Mouse (Mus musculus) forebrain, embryonic 11.5 days (tissue): ENCODE measurements around the gene Tpst1. TPM values are rescaled to one million over a fixed set of nuclear protein-coding genes. Genes with fewer than 3 reads are reported as not detected.

Experiments
- ATAC-seq: fragments of 200-750 bp; cut with Nextera tagmentation; replicated peaks from 2 replicates; pipeline ENCODE4 v1.8.0; 2017; ENCODE audit warnings: moderate TSS enrichment; ENCODE audit not compliant: low FRiP score
- DNase-seq: peaks from one replicate; pipeline ENCODE4 v3.0.0-alpha.2; 2017; ENCODE audit warnings: low spot score
- H3K27ac ChIP-seq: fragments of 300-500 bp; sonication (generic); 2 replicates; pipeline ENCODE4 v1.5.1; 2014; ENCODE audit warnings: low read depth, low read length
- H3K27me3 ChIP-seq: fragments of 300-500 bp; sonication (generic); 2 replicates; pipeline ENCODE4 v1.6.1; 2014; ENCODE audit warnings: mild to moderate bottlenecking, low read length, mixed read lengths; ENCODE audit not compliant: control insufficient read depth, insufficient read depth
- H3K36me3 ChIP-seq: fragments of 300-500 bp; sonication (generic); 2 replicates; pipeline ENCODE4 v1.6.1; 2014; ENCODE audit warnings: mild to moderate bottlenecking, low read length, moderate library complexity, mixed read lengths; ENCODE audit not compliant: control insufficient read depth, insufficient read depth
- H3K4me1 ChIP-seq: fragments of 300-500 bp; sonication (generic); replicated peaks from 2 replicates; pipeline ENCODE4 v1.6.1; 2014; ENCODE audit warnings: low read length, mixed read lengths; ENCODE audit not compliant: control insufficient read depth, insufficient read depth
- H3K4me2 ChIP-seq: fragments of 300-500 bp; sonication (generic); 2 replicates; pipeline ENCODE4 v1.6.1; 2014; ENCODE audit warnings: low read depth, mild to moderate bottlenecking, low read length, moderate library complexity, mixed read lengths; ENCODE audit not compliant: severe bottlenecking
- H3K4me3 ChIP-seq: fragments of 300-500 bp; sonication (generic); 2 replicates; pipeline ENCODE4 v1.5.1; 2014; ENCODE audit warnings: low read depth, low read length
- H3K9ac ChIP-seq: fragments of 300-500 bp; sonication (generic); 2 replicates; pipeline ENCODE4 v1.6.1; 2014; ENCODE audit warnings: low read length
- H3K9me3 ChIP-seq: fragments of 300-500 bp; sonication (generic); 2 replicates; pipeline ENCODE4 v1.6.1; 2016; ENCODE audit warnings: low read length, mixed read lengths; ENCODE audit not compliant: control insufficient read depth
- WGBS: fragments of 180-500 bp; shearing (Covaris S2); extraction: QIAGEN DNeasy Blood & Tissue Kit; methylation state at CpG from one replicate; pipeline ENCODE4 v1.1.7; 2014; 5-methylcytosine and 5-hydroxymethylcytosine counted together
- polyA plus RNA-seq: library from polyadenylated mRNA; unstranded; fragments of >200 nt; fragmentation: Nextera tagmentation; extraction: Ambion mirVana; gene quantifications from 2 replicates; pipeline ENCODE4 v1.2.1, GENCODE M21; 2014

Gene Tpst1
- polyA plus RNA-seq, 1 experiment from 2014 or later = 60.8 TPM

GRCm38 (mm10) chr5:130048786-130049520 lies 24.2 kb upstream of the Tpst1 start:
- Histone ChIP-seq H3K27ac (no peak overlapping the region), H3K36me3 (peaks cover 6% of the 10 kb centered on the region; the same call in 1 of the 2 replicates), H3K9me3 (no peaks in the 10 kb centered on the region), H3K9ac (no peak overlapping the region), H3K4me3 (no peak overlapping the region), H3K4me2 (no peak overlapping the region), H3K4me1 (no peaks in the 10 kb centered on the region), H3K27me3 (no peaks in the 10 kb centered on the region)
- DNase-seq (no peak), ATAC-seq (no peak)
- 90% methylated on average over 15 of the region's 15 CpGs for WGBS

- ATAC-seq (no peak), DNase-seq (no peak)
- Histone ChIP-seq H3K27me3 (no peaks in the 10 kb centered on the region), H3K27ac (no peak overlapping the region), H3K4me2 (no peak overlapping the region), H3K9ac (no peak overlapping the region), H3K4me3 (no peak overlapping the region), H3K9me3 (no peaks in the 10 kb centered on the region), H3K4me1 (no peaks in the 10 kb centered on the region), H3K36me3 (peaks cover 6% of the 10 kb centered on the region; the same call in 1 of the 2 replicates)
- 74% methylated on average over 6 of the region's 6 CpGs for WGBS
Observed at GRCm38 (mm10) chr5:130050416-130050815, 22.7 kb upstream of the Tpst1 start.

- no peak overlapping the region for H3K4me2 ChIP-seq
- H3K4me1 ChIP-seq = no peaks in the 10 kb centered on the region
- no peaks in the 10 kb centered on the region for H3K27me3 ChIP-seq
- DNase-seq = no peak
- WGBS = 83% methylated on average over 15 of the region's 15 CpGs
- H3K36me3 ChIP-seq = peaks cover 6% of the 10 kb centered on the region; the same call in 1 of the 2 replicates
- H3K9me3 ChIP-seq = no peaks in the 10 kb centered on the region
- H3K4me3 ChIP-seq = no peak overlapping the region
- no peak overlapping the region for H3K27ac ChIP-seq
- ATAC-seq = no peak
- H3K9ac ChIP-seq = no peak overlapping the region
Observed at GRCm38 (mm10) chr5:130051073-130051860, 21.9 kb upstream of the Tpst1 start.

- 75% methylated on average over 5 of the region's 5 CpGs for WGBS
- ATAC-seq = no peak
- no peak overlapping the region for H3K27ac ChIP-seq
Observed at GRCm38 (mm10) chr5:130052510-130052909, 20.6 kb upstream of the Tpst1 start.

GRCm38 (mm10) chr5:130052955-130053354 lies 20.2 kb upstream of the Tpst1 start:
- ATAC-seq (no peak), DNase-seq (no peak)
- Histone ChIP-seq H3K27ac (no peak overlapping the region), H3K27me3 (no peaks in the 10 kb centered on the region), H3K9me3 (no peaks in the 10 kb centered on the region), H3K4me2 (no peak overlapping the region), H3K9ac (no peak overlapping the region), H3K4me1 (no peaks in the 10 kb centered on the region), H3K36me3 (no peaks in the 10 kb centered on the region), H3K4me3 (no peak overlapping the region)
- WGBS = 93% methylated on average over 6 of the region's 6 CpGs

More at GRCm38 (mm10) chr5:130052510-130052909, 20.6 kb upstream of the Tpst1 start:
- Histone ChIP-seq H3K36me3 (no peaks in the 10 kb centered on the region), H3K4me2 (no peak overlapping the region), H3K4me1 (no peaks in the 10 kb centered on the region), H3K9ac (no peak overlapping the region), H3K9me3 (no peaks in the 10 kb centered on the region), H3K4me3 (no peak overlapping the region), H3K27me3 (no peaks in the 10 kb centered on the region)
- no peak for DNase-seq

- Histone ChIP-seq H3K4me1 (no peaks in the 10 kb centered on the region), H3K27me3 (no peaks in the 10 kb centered on the region), H3K4me2 (no peak overlapping the region), H3K36me3 (no peaks in the 10 kb centered on the region), H3K9ac (no peak overlapping the region), H3K27ac (no peak overlapping the region), H3K9me3 (no peaks in the 10 kb centered on the region), H3K4me3 (no peak overlapping the region)
- ATAC-seq (no peak), DNase-seq (no peak)
- 94% methylated on average over 4 of the region's 4 CpGs for WGBS
Observed at GRCm38 (mm10) chr5:130055688-130056087, 17.4 kb upstream of the Tpst1 start.

- H3K36me3 ChIP-seq = no peaks in the 10 kb centered on the region
Observed at GRCm38 (mm10) chr5:130056303-130056702, 16.8 kb upstream of the Tpst1 start.

GRCm38 (mm10) chr5:130059413-130060328 lies 13.5 kb upstream of the Tpst1 start:
- no peak overlapping the region for H3K4me2 ChIP-seq
- WGBS = 73% methylated on average over 12 of the region's 12 CpGs
- H3K27me3 ChIP-seq = no peaks in the 10 kb centered on the region
- no peak overlapping the region for H3K9ac ChIP-seq
- no peak overlapping the region for H3K27ac ChIP-seq
- DNase-seq (no peak), ATAC-seq (no peak)
- H3K4me1 ChIP-seq = no peaks in the 10 kb centered on the region
- H3K4me3 ChIP-seq = no peak overlapping the region
- no peaks in the 10 kb centered on the region for H3K36me3 ChIP-seq
- no peaks in the 10 kb centered on the region for H3K9me3 ChIP-seq

More at GRCm38 (mm10) chr5:130056303-130056702, 16.8 kb upstream of the Tpst1 start:
- no peak for DNase-seq
- no peak for ATAC-seq
- no peak overlapping the region for H3K4me3 ChIP-seq
- no peak overlapping the region for H3K4me2 ChIP-seq
- no peak overlapping the region for H3K9ac ChIP-seq
- 94% methylated on average over 2 of the region's 2 CpGs for WGBS
- no peaks in the 10 kb centered on the region for H3K27me3 ChIP-seq
- no peak overlapping the region for H3K27ac ChIP-seq
- H3K9me3 ChIP-seq = no peaks in the 10 kb centered on the region
- no peaks in the 10 kb centered on the region for H3K4me1 ChIP-seq
